Mouse (Mus musculus) testis, adult 2 months (tissue): Measurements from ENCODE around the gene Fads3. TPM values are rescaled to one million over a fixed set of nuclear protein-coding genes. Genes with fewer than 3 reads are reported as not detected.
A peak's percentile ranks its signal among the peaks of the same experiment; 100 is the strongest.

ENCODE experiments used
- H3K27ac ChIP-seq: fragments of 200-500 bp; 2 replicates; pipeline ENCODE4 v1.5.1; 2012; ENCODE audit warnings: low read depth, low read length; ENCODE audit not compliant: control insufficient read depth, insufficient read depth
- H3K27me3 ChIP-seq: fragments of 200-500 bp; 2 replicates; pipeline ENCODE4 v1.6.1; 2012; ENCODE audit warnings: mild to moderate bottlenecking, low read length, moderate library complexity; ENCODE audit not compliant: control insufficient read depth, insufficient read depth
- H3K36me3 ChIP-seq: fragments of 200-500 bp; 2 replicates; pipeline ENCODE4 v1.6.1; 2012; ENCODE audit warnings: mild to moderate bottlenecking, low read length; ENCODE audit not compliant: control insufficient read depth, insufficient read depth
- H3K4me1 ChIP-seq: fragments of 200-500 bp; 2 replicates; pipeline ENCODE4 v1.6.1; 2012; ENCODE audit warnings: low read length; ENCODE audit not compliant: control insufficient read depth, insufficient read depth
- H3K4me3 ChIP-seq: fragments of 200-500 bp; 2 replicates; pipeline ENCODE4 v1.5.1; 2012; ENCODE audit warnings: low read depth, mild to moderate bottlenecking, low read length, moderate library complexity, mixed read lengths; ENCODE audit not compliant: control insufficient read depth
- CTCF ChIP-seq: fragments of 200-500 bp; IDR thresholded peaks from 2 replicates; pipeline ENCODE4 v1.5.1; 2012; ENCODE audit warnings: low read depth, mild to moderate bottlenecking, inconsistent platforms, low read length, moderate library complexity; ENCODE audit not compliant: control insufficient read depth, insufficient read depth, insufficient replicate concordance
- POLR2A ChIP-seq: fragments of 200-500 bp; IDR thresholded peaks from 2 replicates; pipeline ENCODE4 v1.6.1; 2012; ENCODE audit warnings: low read depth, mild to moderate bottlenecking, inconsistent platforms, low read length, moderate library complexity; ENCODE audit not compliant: control insufficient read depth
- polyA plus RNA-seq: library from polyadenylated mRNA; depleted of rRNA; stranded (reverse); fragments of >200 nt; gene quantifications from 2 replicates; pipeline ENCODE4 v1.2.3, GENCODE M21; 2012

The Fads3 gene
- polyA plus RNA-seq, 1 experiment: 7.6 TPM

DNA sequence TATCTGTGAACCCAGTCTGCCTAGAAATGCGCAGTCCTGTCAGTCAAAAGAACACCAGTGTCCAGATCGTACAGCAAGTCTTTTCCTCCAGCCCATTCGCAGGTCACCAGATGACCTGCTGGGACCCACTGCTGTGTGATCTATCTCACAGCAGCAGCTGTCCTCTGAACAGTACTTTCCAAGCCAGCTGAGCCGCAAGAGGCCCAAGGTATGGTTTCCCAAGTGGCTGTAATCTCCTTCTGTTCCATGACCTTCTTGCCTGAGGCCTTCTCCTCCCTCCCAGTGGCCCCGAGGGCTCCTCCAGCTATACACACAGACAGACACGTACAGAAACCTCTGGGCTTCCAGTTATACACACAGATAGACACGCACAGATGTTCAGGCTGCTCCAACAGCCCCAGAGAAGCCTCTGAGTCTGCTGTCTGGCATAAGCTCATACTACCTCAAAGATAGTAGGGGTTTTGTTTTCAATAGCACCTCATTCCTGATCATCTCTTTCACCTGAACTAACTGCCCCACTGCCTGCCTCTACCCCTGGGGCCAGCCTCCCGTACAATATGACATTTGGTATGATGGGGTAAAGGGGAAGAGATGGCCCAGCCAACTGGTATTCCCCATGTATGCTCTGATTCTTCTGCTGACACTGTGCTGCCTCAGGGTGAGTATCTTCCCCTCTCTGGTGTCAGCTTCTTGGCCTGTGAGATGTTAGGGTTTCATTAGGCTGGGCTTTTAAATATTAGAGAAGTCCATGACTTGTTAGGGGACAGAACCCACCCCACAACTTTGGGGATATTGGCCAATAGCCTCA lies 19.6 kb downstream of the Fads3 start:
- H3K4me3 ChIP-seq: no peak overlapping the region
- no peaks in the 10 kb centered on the region for H3K4me1 ChIP-seq
- H3K27ac ChIP-seq: peak overlapping the region; percentile 71
- no peaks in the 10 kb centered on the region for H3K27me3 ChIP-seq
- no peak for TF ChIP-seq POLR2A
- TF ChIP-seq CTCF: no peak
- H3K36me3 ChIP-seq: no peaks in the 10 kb centered on the region

DNA sequence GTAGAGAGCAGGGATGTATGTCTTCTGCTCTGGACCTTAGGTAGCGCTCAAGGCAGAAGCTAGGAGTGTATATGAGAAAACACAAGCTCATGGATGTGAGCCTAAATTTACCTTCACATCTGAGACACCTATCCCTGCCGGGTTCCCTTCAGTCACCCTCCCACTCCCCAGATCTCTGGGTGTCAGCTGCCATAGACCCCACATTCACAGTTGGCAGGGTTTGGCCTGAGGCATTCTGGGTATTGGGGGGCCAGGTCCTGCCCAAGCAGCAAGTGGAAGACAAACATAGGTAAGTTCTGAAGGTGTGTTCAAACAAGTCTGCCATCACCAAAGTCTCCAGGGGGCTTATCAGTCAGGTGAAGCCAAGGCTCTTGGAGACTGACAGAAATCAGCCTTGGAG lies 20.3 kb downstream of the Fads3 start:
- no peak for TF ChIP-seq POLR2A
- no peak for TF ChIP-seq CTCF
- H3K27ac ChIP-seq: no peak overlapping the region
- no peaks in the 10 kb centered on the region for H3K4me1 ChIP-seq
- H3K36me3 ChIP-seq: no peaks in the 10 kb centered on the region
- no peaks in the 10 kb centered on the region for H3K27me3 ChIP-seq
- no peak overlapping the region for H3K4me3 ChIP-seq

DNA sequence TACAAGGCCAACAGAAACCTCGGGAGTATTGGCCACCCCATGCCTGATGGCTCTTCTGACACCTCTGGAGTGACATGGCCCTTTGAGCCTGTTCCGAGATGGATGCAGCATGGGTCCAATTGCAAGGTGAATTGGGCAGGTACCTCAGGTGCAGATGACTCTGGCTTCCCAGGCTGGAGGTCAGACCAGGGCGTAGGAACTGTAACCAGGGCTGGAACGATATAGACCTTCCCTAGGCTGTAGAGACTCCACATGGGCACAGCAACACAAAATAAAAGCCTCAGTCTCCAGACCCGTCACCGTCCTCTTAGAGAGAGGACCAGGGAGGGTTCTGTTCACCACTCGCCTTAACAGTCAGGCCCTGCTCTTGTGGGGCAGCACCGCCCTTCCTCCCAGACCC lies 20.9 kb downstream of the Fads3 start:
- no peak for TF ChIP-seq POLR2A
- TF ChIP-seq CTCF: no peak
- H3K4me1 ChIP-seq: no peaks in the 10 kb centered on the region
- H3K27me3 ChIP-seq: no peaks in the 10 kb centered on the region
- no peaks in the 10 kb centered on the region for H3K36me3 ChIP-seq
- no peak overlapping the region for H3K27ac ChIP-seq
- no peak overlapping the region for H3K4me3 ChIP-seq

DNA sequence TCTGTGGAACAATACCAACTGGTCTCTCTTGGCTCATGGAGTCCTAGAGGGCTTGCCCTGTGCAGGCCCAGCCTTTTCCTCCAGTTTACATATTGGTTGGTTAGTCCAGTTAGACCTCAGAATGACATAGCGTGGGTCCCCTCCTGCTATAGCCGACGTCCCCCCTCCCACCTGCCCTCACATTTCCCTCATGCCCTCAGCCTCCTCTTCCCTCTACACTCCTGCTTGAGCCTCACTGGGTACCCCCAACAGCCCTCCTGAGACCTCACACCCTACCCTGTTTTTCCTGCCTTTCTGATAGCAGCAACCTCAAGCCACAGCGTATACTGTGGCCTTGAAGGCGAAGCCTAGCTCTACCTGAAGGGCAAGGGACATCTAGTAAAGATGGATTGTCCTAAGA lies 21.5 kb downstream of the Fads3 start:
- Histone ChIP-seq H3K27me3 (no peaks in the 10 kb centered on the region), H3K27ac (no peak overlapping the region), H3K4me1 (no peaks in the 10 kb centered on the region), H3K4me3 (no peak overlapping the region), H3K36me3 (no peaks in the 10 kb centered on the region)
- TF ChIP-seq POLR2A (no peak), CTCF (no peak)

DNA sequence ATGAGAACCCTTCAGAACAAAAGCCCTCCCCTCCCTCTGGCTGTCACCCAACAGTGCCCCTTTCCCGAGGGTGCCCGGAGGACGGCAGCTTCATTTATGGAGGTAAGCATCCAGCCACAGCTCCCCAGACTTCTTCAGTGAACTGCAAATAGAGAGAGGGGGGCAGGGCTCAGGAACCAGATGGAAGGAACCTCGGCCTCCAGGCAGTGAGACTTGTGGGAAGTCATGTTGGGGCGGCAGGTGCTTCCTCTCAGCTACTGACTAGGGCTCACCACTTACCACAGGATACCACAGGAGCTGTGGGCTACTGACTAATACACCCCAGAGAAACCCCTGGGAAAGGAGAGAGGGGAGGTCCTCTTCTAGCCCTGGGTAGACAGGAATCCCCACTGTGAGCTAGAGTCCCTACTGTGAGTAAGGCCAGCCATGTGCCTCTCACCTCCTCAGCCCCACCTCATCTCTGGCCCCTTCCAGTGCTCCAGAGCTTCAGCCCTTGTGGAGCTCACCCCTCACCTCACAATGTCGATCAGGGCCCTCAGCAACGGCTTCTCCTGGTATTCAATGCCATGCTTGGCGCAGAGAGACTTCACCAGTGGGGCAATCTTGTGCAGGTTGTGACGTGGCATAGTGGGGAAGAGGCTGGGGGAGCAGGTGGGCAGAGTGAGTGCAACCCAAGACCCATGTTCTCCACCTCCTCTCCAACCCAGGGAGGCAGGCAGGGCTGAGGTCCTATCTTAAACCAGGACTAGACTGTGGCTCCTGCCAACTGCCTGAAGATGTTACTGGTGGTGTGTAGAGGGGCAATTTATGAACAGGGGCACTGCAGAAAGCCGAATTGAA lies 23.0 kb downstream of the Fads3 start:
- TF ChIP-seq CTCF (no peak), POLR2A (no peak)
- Histone ChIP-seq H3K36me3 (no peaks in the 10 kb centered on the region), H3K4me3 (no peak overlapping the region), H3K27ac (no peak overlapping the region), H3K4me1 (no peaks in the 10 kb centered on the region), H3K27me3 (no peaks in the 10 kb centered on the region)

DNA sequence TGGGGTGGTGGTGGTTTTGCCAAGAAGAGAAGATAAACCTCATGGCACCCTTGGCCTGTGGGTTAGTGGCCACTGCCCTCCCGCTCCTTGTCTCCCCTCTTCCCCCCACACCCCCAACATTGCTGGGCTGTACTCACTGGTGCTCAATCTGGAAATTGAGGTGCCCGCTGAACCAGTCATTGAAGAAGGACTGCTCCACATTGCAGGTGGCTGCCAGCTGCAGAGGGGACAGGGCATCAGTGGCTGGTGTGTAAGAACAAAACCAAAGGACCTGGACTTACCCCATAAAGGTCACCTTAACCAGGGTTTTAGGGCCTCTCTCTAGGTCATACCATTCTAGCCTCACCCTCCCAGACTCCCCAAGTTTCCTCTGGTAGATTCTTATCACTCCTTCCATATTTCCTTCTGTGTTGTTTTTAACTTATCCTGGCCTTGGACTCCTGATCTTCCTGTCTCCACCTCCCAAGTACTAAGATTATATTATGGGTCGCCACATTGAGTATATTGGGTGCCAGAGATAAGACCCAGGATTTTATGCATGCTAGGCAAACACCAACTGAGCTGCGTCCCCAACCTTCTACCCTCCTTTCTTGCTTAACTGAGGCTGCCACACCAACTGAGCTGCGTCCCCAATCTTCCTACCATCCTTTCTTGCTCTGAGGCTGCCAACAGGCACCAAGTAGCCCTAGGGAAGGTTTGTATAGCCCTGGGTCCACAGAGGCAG lies 24.3 kb downstream of the Fads3 start:
- TF ChIP-seq POLR2A: no peak
- no peak for TF ChIP-seq CTCF
- no peaks in the 10 kb centered on the region for H3K36me3 ChIP-seq
- no peaks in the 10 kb centered on the region for H3K27me3 ChIP-seq

DNA sequence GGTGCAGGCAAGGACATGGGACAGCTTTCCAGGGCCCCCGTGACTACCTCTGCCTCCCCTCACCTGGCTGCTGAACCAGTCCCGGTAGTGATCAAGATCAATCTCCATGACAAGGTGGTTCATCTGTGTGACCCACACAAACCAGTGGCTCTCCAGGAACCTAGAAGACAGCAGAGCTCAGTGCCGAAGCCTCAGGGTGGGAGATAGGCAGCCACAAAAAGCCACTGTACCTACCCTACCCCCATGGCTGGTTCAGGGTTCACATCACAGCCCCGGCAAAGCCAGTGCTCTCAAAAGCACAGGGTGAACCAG lies 24.8 kb downstream of the Fads3 start:
- Histone ChIP-seq H3K4me1 (no peaks in the 10 kb centered on the region), H3K4me3 (no peak overlapping the region), H3K27ac (no peak overlapping the region), H3K36me3 (no peaks in the 10 kb centered on the region), H3K27me3 (no peaks in the 10 kb centered on the region)
- TF ChIP-seq CTCF: no peak
- no peak for TF ChIP-seq POLR2A

More for the DNA sequence above, 24.3 kb downstream of the Fads3 start:
- H3K4me1 ChIP-seq: no peaks in the 10 kb centered on the region
- no peak overlapping the region for H3K4me3 ChIP-seq
- no peak overlapping the region for H3K27ac ChIP-seq
